Mouse (Mus musculus) CH12.LX (cell line): ENCODE data around the gene Foxk1. TPM values are rescaled to one million over a fixed set of nuclear protein-coding genes. Genes with fewer than 3 reads are reported as not detected.

Source experiments
- DNase-seq: peaks from one replicate; pipeline ENCODE4 v3.0.0-alpha.2; 2013; ENCODE audit errors: extremely low read depth
- H3K27ac ChIP-seq: 2 replicates; pipeline ENCODE4 v1.5.1; 2012; ENCODE audit warnings: low read depth, mild to moderate bottlenecking, control low read depth, moderate library complexity; ENCODE audit not compliant: insufficient read depth
- H3K27me3 ChIP-seq: replicated peaks from 2 replicates; pipeline ENCODE3; 2012; ENCODE audit warnings: inconsistent platforms
- H3K36me3 ChIP-seq, 2 experiments: replicated peaks in 1 of 2; 2 replicates each; pipeline versions ENCODE3 to v1.6.1; 2012; ENCODE audit warnings: inconsistent platforms in 1 of 2, low read length in 1 of 2, mild to moderate bottlenecking in 1 of 2, mixed read lengths in 1 of 2, moderate library complexity in 1 of 2; ENCODE audit not compliant: control insufficient read depth in 1 of 2, insufficient read depth in 1 of 2
- H3K4me1 ChIP-seq, 2 experiments: 2 replicates each; pipeline ENCODE4 v1.6.1; 2012; ENCODE audit warnings: inconsistent platforms in 1 of 2, moderate library complexity in 1 of 2; ENCODE audit not compliant: insufficient read depth in 2 of 2, control insufficient read depth in 1 of 2
- H3K4me2 ChIP-seq: 2 replicates; pipeline ENCODE4 v1.6.1; 2012; ENCODE audit warnings: low read depth, mild to moderate bottlenecking, control low read depth; ENCODE audit not compliant: poor library complexity, insufficient read depth, severe bottlenecking
- H3K4me3 ChIP-seq, 3 experiments: fragments of 150-350 bp in 1 of 3; sonication (generic) in 1 of 3; replicated peaks in 1 of 3; 2 replicates each; pipeline versions ENCODE3 to v1.5.1; 2011 to 2012; ENCODE audit warnings: low read depth in 2 of 3, low read length in 2 of 3, mild to moderate bottlenecking in 2 of 3, moderate library complexity in 2 of 3, control low read depth in 1 of 3, improper control_type of control experiment in 1 of 3, inconsistent platforms in 1 of 3, mixed read lengths in 1 of 3; ENCODE audit not compliant: poor library complexity in 1 of 3
- H3K79me2 ChIP-seq: replicated peaks from 2 replicates; pipeline ENCODE4 v1.6.1; 2012; ENCODE audit warnings: mild to moderate bottlenecking, moderate library complexity; ENCODE audit not compliant: control insufficient read depth, poor library complexity, insufficient read depth, severe bottlenecking; ENCODE audit errors: extremely low read depth
- H3K9ac ChIP-seq: 2 replicates; pipeline ENCODE4 v1.6.1; 2012; ENCODE audit warnings: low read depth, mild to moderate bottlenecking, control low read depth, moderate library complexity; ENCODE audit not compliant: insufficient read depth
- H3K9me3 ChIP-seq: replicated peaks from 2 replicates; pipeline ENCODE3; 2012; ENCODE audit warnings: low read length, inconsistent platforms, mixed read lengths
- BHLHE40 ChIP-seq: IDR thresholded peaks from 2 replicates; pipeline ENCODE4 v1.6.1; 2011; ENCODE audit warnings: mild to moderate bottlenecking, low read depth, low read length, improper control_type of control experiment
- CHD2 ChIP-seq: IDR thresholded peaks from 2 replicates; pipeline ENCODE4 v1.6.1; 2011; ENCODE audit warnings: low read length, improper control_type of control experiment
- CTCF ChIP-seq, 2 experiments: IDR thresholded peaks in 1 of 2; conservative IDR thresholded peaks in 1 of 2; 2 replicates each; pipeline ENCODE4 v1.5.1; 2011 to 2012; ENCODE audit warnings: low read depth in 2 of 2, low read length in 2 of 2, improper control_type of control experiment in 1 of 2, inconsistent platforms in 1 of 2, mild to moderate bottlenecking in 1 of 2, moderate library complexity in 1 of 2
- E2F4 ChIP-seq: IDR thresholded peaks from 2 replicates; pipeline ENCODE4 v1.6.1; 2011; ENCODE audit warnings: low read depth, low read length, improper control_type of control experiment; ENCODE audit not compliant: insufficient replicate concordance
- ETS1 ChIP-seq: conservative IDR thresholded peaks from 2 replicates; pipeline ENCODE4 v1.6.1; 2012; ENCODE audit warnings: low read depth, mild to moderate bottlenecking, inconsistent platforms, low read length, improper control_type of control experiment, moderate library complexity
- IRF4 ChIP-seq: IDR thresholded peaks from 2 replicates; pipeline ENCODE4 v1.6.1; 2014; ENCODE audit warnings: low read depth, mild to moderate bottlenecking, inconsistent platforms, low read length, improper control_type of control experiment
- JUN ChIP-seq: IDR thresholded peaks from 2 replicates; pipeline ENCODE4 v1.6.1; 2011; ENCODE audit warnings: low read depth, mild to moderate bottlenecking, low read length, improper control_type of control experiment, moderate library complexity; ENCODE audit not compliant: insufficient read depth
- MAFK ChIP-seq: IDR thresholded peaks from 2 replicates; pipeline ENCODE4 v1.6.1; 2011; ENCODE audit warnings: low read length, improper control_type of control experiment; ENCODE audit not compliant: insufficient replicate concordance
- MXI1 ChIP-seq: IDR thresholded peaks from 2 replicates; pipeline ENCODE4 v1.6.1; 2011; ENCODE audit warnings: mild to moderate bottlenecking, low read depth, low read length, improper control_type of control experiment
- NRF1 ChIP-seq: IDR thresholded peaks from 2 replicates; pipeline ENCODE4 v1.6.1; 2014; ENCODE audit warnings: low read depth, mild to moderate bottlenecking, inconsistent platforms, low read length, improper control_type of control experiment, moderate library complexity
- RAD21 ChIP-seq: IDR thresholded peaks from 2 replicates; pipeline ENCODE4 v1.6.1; 2011; ENCODE audit warnings: low read depth, mild to moderate bottlenecking, low read length, improper control_type of control experiment, moderate library complexity
- RCOR1 ChIP-seq: conservative IDR thresholded peaks from 2 replicates; pipeline ENCODE4 v1.6.1; 2012; ENCODE audit warnings: low read depth, mild to moderate bottlenecking, inconsistent platforms, low read length, improper control_type of control experiment
- SIN3A ChIP-seq: IDR thresholded peaks from 2 replicates; pipeline ENCODE4 v1.6.1; 2012; ENCODE audit warnings: low read length, improper control_type of control experiment, inconsistent platforms
- SMC3 ChIP-seq: IDR thresholded peaks from 2 replicates; pipeline ENCODE4 v1.6.1; 2011; ENCODE audit warnings: low read depth, low read length, improper control_type of control experiment
- USF1 ChIP-seq: IDR thresholded peaks from 2 replicates; pipeline ENCODE4 v1.6.1; 2014; ENCODE audit warnings: low read depth, mild to moderate bottlenecking, inconsistent platforms, low read length, improper control_type of control experiment
- USF2 ChIP-seq: conservative IDR thresholded peaks from 2 replicates; pipeline ENCODE4 v1.6.1; 2011; ENCODE audit warnings: low read depth, low read length, improper control_type of control experiment
- ZKSCAN1 ChIP-seq: IDR thresholded peaks from 2 replicates; pipeline ENCODE4 v1.6.1; 2012; ENCODE audit warnings: low read depth, inconsistent platforms, low read length, improper control_type of control experiment, borderline replicate concordance
- ZMIZ1 ChIP-seq: IDR thresholded peaks from 2 replicates; pipeline ENCODE4 v1.6.1; 2012; ENCODE audit warnings: low read depth, mild to moderate bottlenecking, inconsistent platforms, low read length, improper control_type of control experiment
- ZNF384 ChIP-seq: IDR thresholded peaks from 2 replicates; pipeline ENCODE4 v1.6.1; 2012; ENCODE audit warnings: low read depth, low read length, improper control_type of control experiment, inconsistent platforms
- dilution Hi-C: fragments of 300-500 bp; cut with MboI; formaldehyde crosslinking; loops from 2 replicates; pipeline ENCODE4 v1.14.3; 2020; ENCODE audit warnings: low sequenced_read_pairs; ENCODE audit not compliant: extremely low pct_unique_long_range_greater_than_20kb, extremely low pct_ligation_motif_present
- in situ Hi-C: fragments of 300-500 bp; cut with MboI; formaldehyde crosslinking; loops from 3 replicates; pipeline ENCODE4 v1.14.3; 2019; ENCODE audit warnings: low sequenced_read_pairs, low pct_ligation_motif_present, low pct_unique_long_range_greater_than_20kb, mixed read lengths
- polyA plus RNA-seq: library from polyadenylated mRNA; unstranded; fragments of >175 nt; gene quantifications from 2 replicates; pipeline ENCODE4 v1.2.1, GENCODE M21; 2012; ENCODE audit warnings: low read depth; ENCODE audit not compliant: insufficient read length
- total RNA-seq, 2 experiments: library from RNA; depleted of rRNA; stranded (reverse); fragments of 300-350 nt in 1 of 2; fragments of >200 nt in 1 of 2; gene quantifications; 2 replicates each; pipeline ENCODE4 v1.2.3; 2012 to 2014

Gene Foxk1
- total and polyA plus RNA-seq, 3 experiments, result 5.3 to 23.4 (median 11.3) TPM

- H3K9ac ChIP-seq, result no peak overlapping the region
- H3K4me3 ChIP-seq, result no peak overlapping the region
- no peak for TF ChIP-seq RAD21
- TF ChIP-seq E2F4, result no peak
- TF ChIP-seq JUN, result no peak
- no peak for TF ChIP-seq RCOR1
- no peak for TF ChIP-seq BHLHE40
- TF ChIP-seq MXI1, result no peak
- TF ChIP-seq USF1, result no peak
- TF ChIP-seq ZMIZ1, result no peak
- no peak for TF ChIP-seq USF2
- no peak for TF ChIP-seq ZNF384
- TF ChIP-seq CTCF (conservative IDR thresholded peaks at IDR 0.05 in 1 of 2, IDR thresholded peaks at IDR 0.05 in 1 of 2; ENCODE audit: low read depth in 2 of 2, low read length in 2 of 2), result no peak
- no peak for TF ChIP-seq ETS1
- TF ChIP-seq NRF1, result no peak
- no peak for TF ChIP-seq SIN3A
- TF ChIP-seq, all 38 proteins: peak for 0
- Histone ChIP-seq H3K4me1 (peaks cover 0 to 12% of the 10 kb centered on the region in 2 experiments; a peak in 2 of 4 replicates), H3K9me3 (no peaks in the 10 kb centered on the region), H3K36me3 (no peaks in the 10 kb centered on the region), H3K27me3 (peaks cover 28% of the 10 kb centered on the region), H3K79me2 (no peaks in the 10 kb centered on the region), H3K27ac (no peak overlapping the region), H3K4me2 (no peak overlapping the region)
- no peak for DNase-seq
- dilution Hi-C loops (no loop called here), in situ Hi-C loops (loop anchor here (5.0 to 25.0 kb wide), 3 partner anchors 71 to 358 kb away; no protein-coding TSS in a partner anchor)
These were observed 102.9 kb downstream of the Foxk1 start for GRCm38 (mm10) chr5:142504175-142504574.

GRCm38 (mm10) chr5:142505695-142506423 is 104.6 kb downstream of the Foxk1 start:
- no peak overlapping the region for H3K27ac ChIP-seq
- DNase-seq, result peak; percentile 31
- H3K27me3 ChIP-seq, result peaks cover 23% of the 10 kb centered on the region
- H3K4me1 ChIP-seq, result peaks cover 0 to 12% of the 10 kb centered on the region in 2 experiments; a peak in 2 of 4 replicates
- H3K9ac ChIP-seq, result no peak overlapping the region
- H3K36me3 ChIP-seq, result no peaks in the 10 kb centered on the region
- no peak overlapping the region for H3K4me2 ChIP-seq
- dilution Hi-C loops (no loop called here), in situ Hi-C loops (loop anchor here (5.0 to 25.0 kb wide), 3 partner anchors 69 to 356 kb away; no protein-coding TSS in a partner anchor)
- H3K4me3 ChIP-seq, result no peak overlapping the region
- peak; percentile 43 for TF ChIP-seq SMC3
- TF ChIP-seq CHD2, result no peak
- TF ChIP-seq IRF4, result no peak
- TF ChIP-seq RAD21, result peak; percentile 20
- TF ChIP-seq MXI1, result no peak
- TF ChIP-seq E2F4, result no peak
- no peak for TF ChIP-seq MAFK
- no peak for TF ChIP-seq ZKSCAN1
- no peak for TF ChIP-seq JUN
- TF ChIP-seq CTCF (conservative IDR thresholded peaks at IDR 0.05 in 1 of 2, IDR thresholded peaks at IDR 0.05 in 1 of 2; ENCODE audit: low read depth in 2 of 2, low read length in 2 of 2), result peak in 1 of 2 experiments; percentile 64; a peak in 2 of 4 replicates
- no peaks in the 10 kb centered on the region for H3K9me3 ChIP-seq
- H3K79me2 ChIP-seq, result no peaks in the 10 kb centered on the region
